Mouse (Mus musculus): ENCODE data around the gene Dnajc11. TPM values are rescaled to one million over a fixed set of nuclear protein-coding genes. Genes with fewer than 3 reads are reported as not detected.

Dnajc11 gene
- polyA plus RNA-seq, 1 experiment: 61.5 TPM

DNA sequence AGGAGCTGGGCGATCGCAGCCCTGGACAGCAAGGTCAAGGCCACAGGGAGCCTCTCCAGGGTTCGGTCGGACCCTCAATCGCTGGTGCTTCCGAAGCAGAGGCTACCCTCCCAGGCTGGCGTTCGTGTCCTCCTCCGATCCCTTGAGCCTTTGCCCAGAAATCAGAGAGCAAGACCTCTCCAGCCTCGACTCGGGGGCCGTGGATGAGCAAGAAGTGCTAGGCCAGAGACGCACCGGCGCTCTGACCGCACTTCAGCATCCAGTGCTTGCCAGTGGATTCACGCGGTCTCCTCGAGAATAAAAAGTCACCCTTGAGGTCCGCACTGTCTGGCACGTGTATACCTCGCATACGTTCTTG lies 703 bp downstream of the Dnajc11 start:
- no peaks in the 10 kb centered on the region for H3K27me3 ChIP-seq (ENCODE audit: control insufficient read depth, insufficient read depth, insufficient read length)
- H3K79me2 ChIP-seq (ENCODE audit: control insufficient read depth, insufficient read depth): peaks cover 57% of the 10 kb centered on the region
- peaks cover 52% of the 10 kb centered on the region for H3K79me3 ChIP-seq (ENCODE audit: low read depth)
- no peak for TF ChIP-seq MAX (IDR thresholded peaks at IDR 0.05)
- no peak for TF ChIP-seq CEBPB (IDR thresholded peaks at IDR 0.05; ENCODE audit: low read depth)
- TF ChIP-seq USF1 (IDR thresholded peaks at IDR 0.05; ENCODE audit: low read depth): no peak
- no peak for TF ChIP-seq CTCF (IDR thresholded peaks at IDR 0.05; ENCODE audit: control insufficient read depth, insufficient read depth, insufficient read length)
- no peak for TF ChIP-seq MYOD1 (IDR thresholded peaks at IDR 0.05; ENCODE audit: control insufficient read depth, insufficient read length, low read depth)
- no peak for TF ChIP-seq FOSL1 (IDR thresholded peaks at IDR 0.05; ENCODE audit: insufficient read depth, low read length, poor library complexity, severe bottlenecking)
- no peak for TF ChIP-seq MYOG (IDR thresholded peaks at IDR 0.05; ENCODE audit: control insufficient read depth, extremely low read depth, insufficient read length)
- peak overlapping the region; percentile 100 for H3K4me3 ChIP-seq (ENCODE audit: insufficient read depth, poor library complexity, severe bottlenecking)
- H3K36me3 ChIP-seq (ENCODE audit: control insufficient read depth, insufficient read depth): peaks cover 7% of the 10 kb centered on the region
- H3ac ChIP-seq (ENCODE audit: control insufficient read depth, insufficient read length, low read depth): peak overlapping the region; percentile 92

DNA sequence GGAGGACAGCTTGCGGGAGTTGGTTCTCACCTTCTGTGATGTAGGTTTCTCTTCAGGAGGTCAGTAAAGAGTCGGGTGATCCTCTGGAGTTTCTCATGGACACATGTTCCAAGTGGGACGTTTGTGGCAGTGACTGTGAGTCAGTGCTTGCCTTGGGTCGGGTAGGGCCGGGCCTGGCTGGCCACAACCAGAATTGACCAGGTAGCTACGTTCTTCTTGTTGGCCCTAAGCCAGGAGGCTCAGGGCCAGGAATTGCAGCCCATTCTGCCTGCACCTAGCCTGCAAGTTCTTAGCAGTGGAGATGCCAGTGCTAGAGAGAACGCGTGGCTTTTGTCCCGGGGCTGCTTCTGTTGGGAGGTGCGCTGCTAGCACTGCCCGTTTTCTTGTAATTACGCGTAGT lies 4.0 kb downstream of the Dnajc11 start:
- H3ac ChIP-seq (ENCODE audit: control insufficient read depth, insufficient read length, low read depth): no peak overlapping the region
- no peaks in the 10 kb centered on the region for H3K27me3 ChIP-seq (ENCODE audit: control insufficient read depth, insufficient read depth, insufficient read length)
- peaks cover 8% of the 10 kb centered on the region for H3K36me3 ChIP-seq (ENCODE audit: control insufficient read depth, insufficient read depth)
- TF ChIP-seq FOSL1 (IDR thresholded peaks at IDR 0.05; ENCODE audit: insufficient read depth, low read length, poor library complexity, severe bottlenecking) (no peak), CTCF (IDR thresholded peaks at IDR 0.05; ENCODE audit: control insufficient read depth, insufficient read depth, insufficient read length) (no peak), MYOG (IDR thresholded peaks at IDR 0.05; ENCODE audit: control insufficient read depth, extremely low read depth, insufficient read length) (no peak), MAX (IDR thresholded peaks at IDR 0.05) (no peak), CEBPB (IDR thresholded peaks at IDR 0.05; ENCODE audit: low read depth) (no peak), MYOD1 (IDR thresholded peaks at IDR 0.05; ENCODE audit: control insufficient read depth, insufficient read length, low read depth) (no peak), USF1 (IDR thresholded peaks at IDR 0.05; ENCODE audit: low read depth) (no peak)
- H3K79me2 ChIP-seq (ENCODE audit: control insufficient read depth, insufficient read depth): peaks cover 89% of the 10 kb centered on the region
- no peak overlapping the region for H3K4me3 ChIP-seq (ENCODE audit: insufficient read depth, poor library complexity, severe bottlenecking)
- H3K79me3 ChIP-seq (ENCODE audit: low read depth): peaks cover 81% of the 10 kb centered on the region

DNA sequence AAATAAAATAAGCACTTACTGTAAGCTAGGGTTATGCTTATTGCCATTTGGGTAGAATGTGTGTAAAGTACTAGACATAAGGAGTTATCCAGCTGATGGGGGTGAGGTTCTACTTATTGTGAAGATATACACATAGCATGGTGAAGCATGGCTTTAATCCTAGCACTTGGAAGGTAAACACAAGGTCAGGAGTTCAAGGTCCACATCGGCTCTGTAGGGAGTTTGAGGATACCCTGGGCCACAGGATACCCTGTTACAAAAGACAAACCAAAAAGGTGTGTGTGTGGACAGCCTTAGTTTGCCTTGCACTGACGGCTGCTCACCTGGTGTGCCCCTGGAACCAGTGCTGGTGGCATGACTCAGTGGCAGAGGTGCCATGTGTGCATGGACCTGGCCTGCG lies 4.6 kb downstream of the Dnajc11 start:
- H3K4me3 ChIP-seq (ENCODE audit: insufficient read depth, poor library complexity, severe bottlenecking): no peak overlapping the region
- H3ac ChIP-seq (ENCODE audit: control insufficient read depth, insufficient read length, low read depth): no peak overlapping the region
- no peaks in the 10 kb centered on the region for H3K27me3 ChIP-seq (ENCODE audit: control insufficient read depth, insufficient read depth, insufficient read length)
- peaks cover 8% of the 10 kb centered on the region for H3K36me3 ChIP-seq (ENCODE audit: control insufficient read depth, insufficient read depth)
- H3K79me2 ChIP-seq (ENCODE audit: control insufficient read depth, insufficient read depth): peaks cover 91% of the 10 kb centered on the region
- no peak for TF ChIP-seq USF1 (IDR thresholded peaks at IDR 0.05; ENCODE audit: low read depth)
- TF ChIP-seq MYOD1 (IDR thresholded peaks at IDR 0.05; ENCODE audit: control insufficient read depth, insufficient read length, low read depth): no peak
- no peak for TF ChIP-seq CTCF (IDR thresholded peaks at IDR 0.05; ENCODE audit: control insufficient read depth, insufficient read depth, insufficient read length)
- no peak for TF ChIP-seq MAX (IDR thresholded peaks at IDR 0.05)
- peaks cover 81% of the 10 kb centered on the region for H3K79me3 ChIP-seq (ENCODE audit: low read depth)

DNA sequence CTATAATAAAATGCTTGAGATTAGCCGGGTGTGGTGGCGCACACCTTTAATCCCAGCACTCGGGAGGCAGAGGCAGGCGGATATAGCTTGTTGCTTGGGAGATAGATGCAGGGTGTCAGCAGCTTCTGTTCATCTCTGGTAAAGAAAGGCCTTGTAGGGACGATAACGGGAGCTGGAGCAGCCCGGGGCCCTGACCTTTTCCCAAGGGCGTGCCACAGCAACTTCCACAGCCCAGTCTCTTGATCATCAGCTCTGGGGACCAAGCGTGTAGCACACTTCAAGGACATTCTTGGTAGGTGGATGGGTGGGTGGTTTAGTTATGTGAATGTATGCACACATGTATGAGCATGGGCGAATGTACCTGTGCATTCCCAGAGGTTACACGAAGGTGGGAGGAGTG lies 12.7 kb downstream of the Dnajc11 start:
- Histone ChIP-seq H3ac (ENCODE audit: control insufficient read depth, insufficient read length, low read depth) (no peak overlapping the region), H3K36me3 (ENCODE audit: control insufficient read depth, insufficient read depth) (peaks cover 11% of the 10 kb centered on the region), H3K27me3 (ENCODE audit: control insufficient read depth, insufficient read depth, insufficient read length) (no peaks in the 10 kb centered on the region), H3K4me3 (ENCODE audit: insufficient read depth, poor library complexity, severe bottlenecking) (no peak overlapping the region), H3K79me3 (ENCODE audit: low read depth) (peaks cover 48% of the 10 kb centered on the region), H3K79me2 (ENCODE audit: control insufficient read depth, insufficient read depth) (peaks cover 71% of the 10 kb centered on the region)
- TF ChIP-seq MAX (IDR thresholded peaks at IDR 0.05): no peak
- TF ChIP-seq FOSL1 (IDR thresholded peaks at IDR 0.05; ENCODE audit: insufficient read depth, low read length, poor library complexity, severe bottlenecking): no peak
- no peak for TF ChIP-seq MYOD1 (IDR thresholded peaks at IDR 0.05; ENCODE audit: control insufficient read depth, insufficient read length, low read depth)

DNA sequence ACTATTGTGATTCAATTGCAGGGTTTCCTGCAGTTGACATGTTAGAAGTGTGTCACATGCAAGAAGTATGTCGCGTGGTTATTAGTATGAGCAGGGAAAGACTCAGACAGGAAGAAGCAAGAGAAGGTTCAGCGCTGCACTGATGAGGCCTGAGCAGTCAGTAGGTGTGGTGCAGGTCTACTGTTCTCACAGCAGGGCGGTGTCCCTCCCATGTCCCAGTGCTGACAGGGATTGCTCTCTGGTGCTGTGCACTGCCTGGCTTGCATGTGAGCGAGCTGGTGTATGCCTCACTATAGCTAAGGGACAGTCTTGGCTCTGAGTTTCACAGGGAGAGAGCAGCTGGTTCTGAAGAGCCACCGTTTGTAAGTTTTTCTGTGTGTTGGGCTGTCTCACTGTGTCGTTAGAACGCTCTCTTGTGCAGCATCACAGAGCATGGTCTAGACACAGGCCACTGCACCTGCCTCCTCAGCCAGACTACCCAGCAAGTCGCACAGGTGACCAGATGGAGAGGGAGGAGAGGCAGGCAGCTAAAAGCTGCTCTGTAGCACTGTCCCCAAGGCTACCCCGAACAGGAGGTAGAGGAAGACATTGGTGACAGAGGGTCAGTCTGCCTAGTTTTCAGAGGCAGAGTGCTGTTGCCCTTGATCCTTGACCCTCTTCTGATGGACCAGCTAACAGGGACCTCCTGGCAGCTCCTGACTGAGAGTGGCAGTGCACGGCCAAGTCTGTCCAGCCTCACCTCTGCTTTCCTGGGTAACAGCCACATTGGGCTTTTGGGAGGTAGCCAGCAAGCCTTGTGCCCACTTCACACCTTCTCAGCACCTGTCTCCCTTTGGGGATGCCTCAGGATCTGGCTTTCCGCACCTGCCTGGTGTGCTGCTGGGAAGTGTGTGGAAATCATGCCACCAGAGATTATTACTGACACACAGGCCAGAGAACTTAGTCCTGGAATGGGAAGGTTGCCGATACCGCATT lies 15.3 kb downstream of the Dnajc11 start:
- Histone ChIP-seq H3K27me3 (ENCODE audit: control insufficient read depth, insufficient read depth, insufficient read length) (no peaks in the 10 kb centered on the region), H3K4me3 (ENCODE audit: insufficient read depth, poor library complexity, severe bottlenecking) (no peak overlapping the region), H3K79me2 (ENCODE audit: control insufficient read depth, insufficient read depth) (peaks cover 57% of the 10 kb centered on the region), H3ac (ENCODE audit: control insufficient read depth, insufficient read length, low read depth) (no peak overlapping the region), H3K79me3 (ENCODE audit: low read depth) (peaks cover 34% of the 10 kb centered on the region), H3K36me3 (ENCODE audit: control insufficient read depth, insufficient read depth) (peaks cover 34% of the 10 kb centered on the region)
- TF ChIP-seq USF1 (IDR thresholded peaks at IDR 0.05; ENCODE audit: low read depth): no peak
- TF ChIP-seq MAX (IDR thresholded peaks at IDR 0.05): no peak
- no peak for TF ChIP-seq FOSL1 (IDR thresholded peaks at IDR 0.05; ENCODE audit: insufficient read depth, low read length, poor library complexity, severe bottlenecking)
- no peak for TF ChIP-seq CEBPB (IDR thresholded peaks at IDR 0.05; ENCODE audit: low read depth)
- no peak for TF ChIP-seq MYOD1 (IDR thresholded peaks at IDR 0.05; ENCODE audit: control insufficient read depth, insufficient read length, low read depth)
- no peak for TF ChIP-seq CTCF (IDR thresholded peaks at IDR 0.05; ENCODE audit: control insufficient read depth, insufficient read depth, insufficient read length)
- no peak for TF ChIP-seq MYOG (IDR thresholded peaks at IDR 0.05; ENCODE audit: control insufficient read depth, extremely low read depth, insufficient read length)

DNA sequence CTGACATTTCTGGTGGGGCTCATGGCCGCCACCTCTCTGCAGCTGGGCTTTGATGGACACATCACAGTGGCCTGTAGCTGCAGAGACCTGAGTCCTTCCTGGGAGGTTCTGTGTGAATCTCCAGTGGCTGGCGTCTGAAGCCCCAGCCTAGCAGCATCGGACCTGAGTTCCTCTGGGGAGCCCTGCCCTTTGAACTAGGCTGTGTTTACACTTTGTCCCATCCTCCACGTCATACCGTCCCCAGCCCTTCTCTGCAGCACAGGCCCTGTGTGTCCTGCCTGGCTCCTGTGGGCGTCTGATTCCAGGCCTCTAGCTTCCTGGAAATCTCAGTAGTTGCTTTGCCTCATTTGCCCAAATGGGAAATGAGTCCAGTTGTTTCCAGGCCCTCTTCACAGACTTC lies 19.7 kb downstream of the Dnajc11 start:
- no peak overlapping the region for H3ac ChIP-seq (ENCODE audit: control insufficient read depth, insufficient read length, low read depth)
- H3K79me3 ChIP-seq (ENCODE audit: low read depth): peaks cover 5% of the 10 kb centered on the region
- peaks cover 16% of the 10 kb centered on the region for H3K79me2 ChIP-seq (ENCODE audit: control insufficient read depth, insufficient read depth)
- no peak for TF ChIP-seq MYOG (IDR thresholded peaks at IDR 0.05; ENCODE audit: control insufficient read depth, extremely low read depth, insufficient read length)
- no peak for TF ChIP-seq FOSL1 (IDR thresholded peaks at IDR 0.05; ENCODE audit: insufficient read depth, low read length, poor library complexity, severe bottlenecking)
- TF ChIP-seq CEBPB (IDR thresholded peaks at IDR 0.05; ENCODE audit: low read depth): no peak
- TF ChIP-seq USF1 (IDR thresholded peaks at IDR 0.05; ENCODE audit: low read depth): no peak
- no peak for TF ChIP-seq CTCF (IDR thresholded peaks at IDR 0.05; ENCODE audit: control insufficient read depth, insufficient read depth, insufficient read length)
- TF ChIP-seq MAX (IDR thresholded peaks at IDR 0.05): no peak
- TF ChIP-seq MYOD1 (IDR thresholded peaks at IDR 0.05; ENCODE audit: control insufficient read depth, insufficient read length, low read depth): no peak
- no peaks in the 10 kb centered on the region for H3K27me3 ChIP-seq (ENCODE audit: control insufficient read depth, insufficient read depth, insufficient read length)
- H3K4me3 ChIP-seq (ENCODE audit: insufficient read depth, poor library complexity, severe bottlenecking): no peak overlapping the region
- peaks cover 59% of the 10 kb centered on the region for H3K36me3 ChIP-seq (ENCODE audit: control insufficient read depth, insufficient read depth)

Measured in C2C12 (cell line).